Mouse (Mus musculus) cerebellum, postnatal 36 days (tissue): ENCODE results near the gene Zfp239.
"Not testable (repeated sequence)": the region's sequence is repeated elsewhere in the genome, so short reads cannot be mapped to it uniquely, and the experiment has no call there.

Source experiments
- DNase-seq, 2 experiments: peaks; one replicate each; pipeline ENCODE4 v3.0.0; 2021 to 2022; ENCODE audit warnings: mixed read lengths in 2 of 2

Gene Zfp239

GRCm38 (mm10) chr6:117861848-117862247 is at the start of gene Zfp239:
Gene Zfp239, plus strand, starts transcription at chr6:117862100.
- DNase-seq, result no peak

GRCm38 (mm10) chr6:117814681-117815080 is 47.2 kb upstream of the Zfp239 start:
- no peak for DNase-seq

DNA sequence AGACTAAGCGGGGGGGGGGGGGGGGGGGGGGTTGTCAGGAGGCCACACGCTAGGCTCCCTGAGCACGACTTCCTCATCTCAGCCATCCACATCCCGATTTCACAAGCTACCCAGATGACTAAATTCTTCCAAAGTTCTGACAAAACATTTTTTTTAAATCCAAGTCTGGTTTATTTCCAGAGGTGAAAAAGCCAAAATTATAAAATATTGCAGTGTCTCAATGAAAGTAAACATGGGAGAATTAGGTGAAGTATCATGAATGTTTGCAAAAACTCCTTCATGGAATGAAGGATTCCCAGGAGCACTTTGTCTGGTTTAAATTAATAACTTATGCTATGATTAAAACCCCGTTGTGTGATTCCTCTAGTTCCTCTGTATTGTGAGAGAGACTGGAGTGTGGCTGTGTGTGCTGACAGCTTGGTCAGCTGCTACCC is 44.8 kb upstream of the Zfp239 start:
- no peak for DNase-seq

DNA sequence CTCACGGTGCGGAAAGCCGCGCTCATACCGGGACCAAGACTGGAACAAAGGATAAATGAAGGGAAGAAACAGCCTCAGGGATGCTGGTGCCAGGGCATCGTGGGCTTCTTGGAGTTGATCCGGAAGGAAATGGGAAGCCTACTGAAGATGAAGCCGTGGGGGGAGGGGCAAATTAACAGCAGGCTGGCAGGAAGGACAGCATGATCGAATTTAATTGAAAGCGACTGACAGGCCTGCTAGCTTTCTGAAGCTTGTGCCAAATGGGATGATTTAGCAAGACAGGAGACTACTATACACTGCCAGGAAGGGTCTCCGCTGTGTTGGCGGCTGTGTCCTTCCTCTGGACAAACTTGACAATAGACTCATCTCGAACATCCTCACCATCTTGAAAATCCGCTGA is 41.6 kb upstream of the Zfp239 start:
- no peak for DNase-seq

GRCm38 (mm10) chr6:117825369-117825768 is 36.5 kb upstream of the Zfp239 start:
- peak; percentile 69 to 73 for DNase-seq

- DNase-seq, result peak; percentile 52 to 53
These were observed 33.6 kb upstream of the Zfp239 start for GRCm38 (mm10) chr6:117828273-117828672.

GRCm38 (mm10) chr6:117840686-117841510 is 21.0 kb upstream of the Zfp239 start, which contains the start of gene Zfp637:
Gene Zfp637, plus strand, starts transcription at chr6:117841180.
- peak; percentile 90 to 93 for DNase-seq

DNA sequence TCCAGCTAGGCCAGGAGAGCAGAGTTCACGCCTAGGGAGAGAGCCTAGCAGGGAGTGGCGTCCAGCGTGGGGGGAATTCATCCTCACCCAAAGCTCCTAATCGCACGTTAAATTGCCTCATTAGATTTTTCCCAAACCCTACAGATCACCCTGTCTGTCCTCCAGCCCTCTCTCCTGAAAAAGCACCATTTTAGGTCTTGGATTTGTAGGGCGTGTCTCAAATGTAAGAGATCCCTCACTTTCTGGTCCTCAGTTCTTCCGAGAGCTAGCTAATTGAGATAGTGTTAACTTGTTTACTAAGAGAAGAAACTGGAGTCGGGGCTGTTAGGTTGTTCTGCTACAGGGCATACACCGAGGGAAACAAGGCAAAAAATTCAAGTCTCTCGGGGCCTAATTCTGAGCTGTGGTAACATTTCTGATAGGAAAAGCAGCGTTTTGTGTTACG is 20.4 kb upstream of the Zfp239 start:
- DNase-seq, result no peak

DNA sequence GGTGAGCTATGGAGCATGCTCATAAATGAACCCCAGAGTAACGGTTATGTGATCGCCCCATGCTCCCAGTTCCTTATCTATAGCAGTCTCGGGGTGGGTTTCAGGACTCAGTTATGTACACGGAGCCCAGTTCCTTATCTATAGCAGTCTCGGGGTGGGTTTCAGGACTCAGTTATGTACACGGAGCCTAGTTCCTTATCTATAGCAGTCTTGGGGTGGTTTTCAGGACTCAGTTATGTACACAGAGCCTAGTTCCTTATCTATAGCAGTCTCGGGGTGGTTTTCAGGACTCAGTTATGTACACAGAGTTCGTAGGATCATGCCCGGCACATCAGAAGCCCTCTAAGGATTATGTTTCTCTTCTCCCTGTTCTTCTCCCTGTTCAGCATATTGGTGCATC is 17.3 kb upstream of the Zfp239 start:
- DNase-seq, result no peak

GRCm38 (mm10) chr6:117846671-117847070 is 15.2 kb upstream of the Zfp239 start:
- not testable (repeated sequence) for DNase-seq

DNA sequence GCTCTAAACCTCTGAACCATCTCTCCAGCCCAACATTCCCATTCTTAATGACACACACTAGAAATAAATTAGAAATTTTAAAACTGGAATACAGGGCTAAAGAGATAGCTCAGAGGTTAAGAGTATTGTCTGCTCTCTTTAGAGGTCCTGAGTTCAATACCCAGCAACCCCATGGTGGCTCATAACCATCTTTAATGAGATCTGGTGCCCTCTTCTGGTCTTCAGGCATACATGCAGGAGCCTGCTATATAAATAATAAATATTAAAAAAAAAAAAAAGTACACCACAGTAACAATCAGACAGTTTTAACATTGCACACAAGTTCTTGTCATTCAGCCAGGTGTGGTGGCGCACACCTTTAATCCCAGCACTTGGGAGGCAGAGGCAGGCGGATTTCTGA is 14.1 kb upstream of the Zfp239 start:
- no peak for DNase-seq

DNA sequence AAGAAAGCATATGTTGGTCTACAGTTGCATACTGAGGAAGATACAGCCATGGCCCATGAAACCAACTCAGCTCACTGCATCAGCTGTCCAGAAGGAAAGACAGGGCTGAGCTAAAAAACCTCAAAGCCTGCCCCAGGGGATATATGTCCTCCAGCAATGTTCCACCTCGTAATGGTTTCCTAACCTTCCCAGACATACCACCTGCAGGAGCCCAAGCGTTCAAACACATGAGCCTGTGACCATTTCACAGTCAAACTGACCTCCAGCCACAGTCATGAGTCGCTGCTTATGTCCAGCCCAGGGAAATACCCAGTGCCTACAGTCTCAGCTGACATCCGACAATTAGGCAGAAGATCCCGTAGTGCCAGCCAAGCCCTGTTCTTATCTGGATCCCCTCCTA is 13.3 kb upstream of the Zfp239 start:
- no peak for DNase-seq

DNA sequence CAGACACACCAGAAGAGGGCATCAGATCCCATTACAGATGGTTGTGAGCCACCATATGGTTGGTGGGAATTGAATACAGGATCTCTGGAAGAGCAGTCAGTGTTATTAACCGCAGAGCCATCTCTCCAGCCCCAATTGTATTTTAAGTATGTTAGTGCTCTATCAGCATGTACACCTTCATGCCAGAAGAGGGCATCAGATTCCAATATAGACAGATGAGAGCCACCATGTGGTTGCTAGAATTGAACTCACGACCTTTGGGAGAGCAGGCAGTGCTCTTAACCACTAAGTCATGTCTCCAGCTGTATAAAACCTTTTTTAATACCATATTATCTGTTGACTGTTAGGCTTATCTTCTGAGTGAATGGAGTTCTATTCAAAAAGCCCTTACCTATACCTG is 10.2 kb upstream of the Zfp239 start:
- no peak for DNase-seq

GRCm38 (mm10) chr6:117857990-117858389 is 3.9 kb upstream of the Zfp239 start:
- DNase-seq, result no peak

- DNase-seq, result no peak
These were observed 565 bp downstream of the Zfp239 start for GRCm38 (mm10) chr6:117862465-117862864.

GRCm38 (mm10) chr6:117862899-117863620 is 1.2 kb downstream of the Zfp239 start:
- peak; percentile 71 to 72 for DNase-seq

DNA sequence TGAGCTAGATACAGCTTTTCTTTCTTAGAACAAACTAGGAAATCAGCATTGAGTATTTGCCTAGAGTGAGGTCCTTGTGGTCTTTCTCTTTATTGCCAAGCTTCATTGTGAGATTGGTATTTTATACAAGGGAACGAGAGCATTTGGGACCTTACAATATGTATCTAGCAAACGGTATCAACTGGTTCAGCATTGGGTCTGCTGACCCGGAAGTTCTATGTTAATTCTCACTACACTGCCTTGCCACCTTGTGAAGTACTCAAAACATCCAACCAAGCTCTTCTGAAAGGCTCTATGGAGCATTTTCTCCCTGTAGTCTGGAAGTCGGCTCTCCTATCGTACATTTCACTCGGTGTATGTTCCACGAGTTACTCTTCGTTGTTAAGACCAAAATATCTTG is 1.9 kb downstream of the Zfp239 start:
- no peak for DNase-seq

DNA sequence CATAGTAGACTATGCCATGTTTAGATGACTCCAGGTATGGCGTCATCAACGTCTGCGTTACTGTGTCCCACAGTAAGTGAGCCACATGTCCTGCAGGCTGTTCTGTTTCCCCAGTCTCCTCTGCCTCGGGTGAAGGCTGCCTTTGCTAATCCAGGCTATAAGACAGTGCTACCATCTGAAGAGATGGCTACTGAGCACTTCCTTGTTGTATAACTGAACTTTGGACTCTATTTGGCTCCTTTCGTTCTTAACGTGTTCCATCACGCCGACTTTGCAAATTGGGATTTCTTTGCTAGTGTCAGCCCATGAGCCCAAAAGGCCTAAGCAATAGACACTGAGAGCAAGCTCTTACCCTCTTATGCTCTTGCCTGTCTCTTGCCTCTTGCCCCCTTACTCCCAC is 6.3 kb downstream of the Zfp239 start:
- no peak for DNase-seq

GRCm38 (mm10) chr6:117871034-117871433 is 9.1 kb downstream of the Zfp239 start:
- DNase-seq, result no peak

- DNase-seq, result not testable (repeated sequence)
These were observed 11.6 kb downstream of the Zfp239 start for GRCm38 (mm10) chr6:117873450-117873849.

DNA sequence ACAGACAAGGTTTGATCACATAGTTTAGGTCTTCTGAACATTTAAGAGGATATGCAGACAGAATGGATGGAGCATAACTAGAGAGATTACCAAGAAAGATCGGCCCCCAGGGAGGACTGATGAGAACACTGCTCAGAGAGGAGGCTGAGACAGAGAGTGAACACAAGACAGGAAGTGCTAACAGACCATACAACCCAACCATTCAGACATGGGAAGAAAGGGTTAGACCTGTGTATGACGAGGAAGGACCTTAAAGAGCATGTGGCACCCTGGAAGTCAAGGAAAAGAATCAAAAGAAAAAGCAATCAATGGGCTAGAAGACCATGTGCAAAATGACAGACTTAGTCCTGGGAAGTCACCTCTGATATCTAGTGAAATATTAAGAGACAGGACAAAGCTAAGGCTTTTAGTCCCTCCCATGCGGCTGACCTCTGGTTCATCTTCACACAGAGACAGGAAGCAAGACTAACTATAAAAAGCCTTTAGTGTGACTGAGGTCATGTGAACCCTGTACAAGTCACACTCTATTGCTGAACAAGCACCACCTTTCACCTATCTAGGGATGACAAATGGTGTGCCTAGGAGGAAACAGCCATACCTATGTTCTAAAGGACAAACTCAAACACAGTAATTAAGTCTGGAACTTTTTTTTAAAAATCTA is 12.9 kb downstream of the Zfp239 start:
- no peak for DNase-seq

GRCm38 (mm10) chr6:117878700-117879407 is 17.0 kb downstream of the Zfp239 start:
- peak in 1 of 2 experiments; percentile 83 for DNase-seq
